Mouse (Mus musculus): ENCODE measurements around the gene Tfpt. TPM values are rescaled to one million over a fixed set of nuclear protein-coding genes. Genes with fewer than 3 reads are reported as not detected.
A peak's percentile ranks its signal among the peaks of the same experiment; 100 is the strongest.

The Tfpt gene
- polyA plus RNA-seq, 1 experiment from 2014 or later: 24.6 TPM

GRCm38 (mm10) chr7:3646641-3647040 is 16.9 kb upstream of the Tfpt start:
- WGBS: 56% methylated on average over 4 of the region's 4 CpGs
- Histone ChIP-seq H3K4me1 (peaks cover 32% of the 10 kb centered on the region), H3K36me3 (peaks cover 25% of the 10 kb centered on the region), H3K27me3 (no peaks in the 10 kb centered on the region), H3K27ac (no peak overlapping the region), H3K4me2 (peak overlapping the region; percentile 58), H3K4me3 (peak overlapping the region; percentile 94), H3K9me3 (no peaks in the 10 kb centered on the region), H3K9ac (peak overlapping the region; percentile 100)
- ATAC-seq (ENCODE audit: insufficient number of reproducible peaks, low FRiP score, low TSS enrichment, low read depth): no peak

DNA sequence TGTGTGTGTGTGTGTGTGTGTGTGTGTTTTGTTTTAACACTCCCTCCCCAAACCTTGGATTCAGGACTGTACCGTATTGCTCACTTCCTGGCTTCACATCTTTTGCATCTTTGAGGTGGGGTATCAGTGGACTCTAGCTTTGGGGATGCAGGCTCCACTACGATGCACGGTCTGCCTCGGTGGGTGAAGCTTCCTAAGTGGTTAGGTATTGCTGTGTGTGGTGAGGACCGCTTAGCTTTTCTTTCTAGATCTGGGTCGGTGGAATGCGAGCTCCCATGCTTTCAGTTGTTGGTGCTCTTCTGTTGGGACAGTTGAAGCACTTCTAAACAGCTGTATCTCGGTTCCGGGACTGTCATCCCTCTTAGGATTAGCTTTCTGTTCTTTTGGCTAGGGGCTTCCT is 16.5 kb upstream of the Tfpt start:
- Histone ChIP-seq H3K4me1 (peaks cover 32% of the 10 kb centered on the region), H3K36me3 (peaks cover 25% of the 10 kb centered on the region), H3K9me3 (no peaks in the 10 kb centered on the region), H3K27me3 (no peaks in the 10 kb centered on the region), H3K4me2 (peak overlapping the region; percentile 58), H3K27ac (peak overlapping the region; percentile 99), H3K9ac (peak overlapping the region; percentile 100), H3K4me3 (peak overlapping the region; percentile 94)
- 13% methylated on average over 9 of the region's 9 CpGs for WGBS
- no peak for ATAC-seq (ENCODE audit: insufficient number of reproducible peaks, low FRiP score, low TSS enrichment, low read depth)

GRCm38 (mm10) chr7:3645488-3646025 is 15.8 kb upstream of the Tfpt start:
- H3K9me3 ChIP-seq: no peaks in the 10 kb centered on the region
- peaks cover 25% of the 10 kb centered on the region for H3K36me3 ChIP-seq
- peaks cover 32% of the 10 kb centered on the region for H3K4me1 ChIP-seq
- peak overlapping the region; percentile 58 for H3K4me2 ChIP-seq
- WGBS: 0% methylated on average over 56 of the region's 58 CpGs
- ATAC-seq (ENCODE audit: insufficient number of reproducible peaks, low FRiP score, low TSS enrichment, low read depth): no peak
- H3K27ac ChIP-seq: peak overlapping the region; percentile 99
- H3K4me3 ChIP-seq: peak overlapping the region; percentile 94
- H3K9ac ChIP-seq: peak overlapping the region; percentile 100
- no peaks in the 10 kb centered on the region for H3K27me3 ChIP-seq

DNA sequence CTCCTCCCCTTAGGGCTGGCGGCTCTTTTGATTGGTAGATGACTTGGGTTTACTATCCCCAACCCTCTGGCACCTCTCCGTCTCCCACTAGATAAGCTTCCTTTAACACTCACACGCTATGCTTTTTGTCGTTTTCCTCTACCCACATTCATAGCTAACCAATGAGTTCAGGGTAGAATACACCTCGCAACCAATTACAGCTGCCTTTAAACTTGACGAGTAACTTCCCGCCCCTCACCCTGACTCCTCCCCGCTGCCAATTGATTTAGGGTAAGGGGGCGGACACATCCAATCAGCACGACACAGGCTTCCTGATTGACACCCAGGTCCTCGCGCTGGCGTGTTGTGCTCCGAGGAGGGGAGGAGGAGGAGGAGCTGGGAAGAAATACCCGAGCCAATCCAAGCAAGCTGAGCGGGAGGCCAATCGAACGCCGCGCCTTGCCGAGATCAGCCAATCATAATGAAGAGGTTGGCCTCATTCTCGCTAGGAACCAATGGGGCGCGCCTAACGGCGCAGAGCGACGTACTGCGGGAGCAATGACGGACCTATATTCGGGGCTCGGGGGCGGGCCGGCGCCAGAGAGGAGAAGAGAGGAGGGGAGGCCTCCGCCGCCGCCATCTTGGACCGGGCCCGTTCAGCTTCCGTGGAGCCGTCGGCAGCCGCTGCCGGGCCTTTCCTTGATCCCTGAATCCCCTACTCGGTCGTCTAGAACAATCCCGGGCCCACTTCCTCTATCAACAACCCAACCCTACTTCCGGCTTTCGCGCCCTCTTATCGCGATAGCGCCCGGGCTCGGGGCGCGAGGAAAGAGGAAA is 15.2 kb upstream of the Tfpt start, which contains the start of gene Cnot3:
Cnot3 (plus strand) TSS at position 597 of the 816 bp plus-strand sequence.
- H3K27me3 ChIP-seq: no peaks in the 10 kb centered on the region
- H3K27ac ChIP-seq: peak within 1 kb of the TSS; percentile 99
- peaks cover 25% of the 10 kb centered on the region for H3K36me3 ChIP-seq
- peak within 1 kb of the TSS; percentile 58 for H3K4me2 ChIP-seq
- peak within 1 kb of the TSS; percentile 100 for H3K9ac ChIP-seq
- WGBS: 1% methylated on average over 57 of the region's 58 CpGs
- H3K4me3 ChIP-seq: peak within 1 kb of the TSS; percentile 94
- peak; percentile 99 for ATAC-seq (ENCODE audit: insufficient number of reproducible peaks, low FRiP score, low TSS enrichment, low read depth)
- H3K4me1 ChIP-seq: peaks cover 32% of the 10 kb centered on the region
- no peaks in the 10 kb centered on the region for H3K9me3 ChIP-seq

DNA sequence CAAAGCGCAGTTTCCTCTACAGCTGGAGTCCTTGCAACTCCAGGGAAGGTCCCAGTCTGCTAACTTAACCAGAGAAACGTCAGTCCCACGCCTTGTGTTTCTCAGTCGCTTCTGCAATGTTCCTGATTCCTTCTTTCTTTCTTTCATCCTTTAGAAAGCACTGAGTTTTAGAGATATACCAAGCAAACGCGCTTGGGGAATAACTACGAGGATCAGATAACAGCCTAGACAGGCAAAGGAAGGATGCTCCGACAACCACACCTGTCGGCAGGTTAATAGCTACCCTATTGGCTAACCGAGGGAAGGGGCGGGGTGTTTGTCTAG is 14.6 kb upstream of the Tfpt start:
- ATAC-seq (ENCODE audit: insufficient number of reproducible peaks, low FRiP score, low TSS enrichment, low read depth): no peak
- Histone ChIP-seq H3K4me3 (peak overlapping the region; percentile 94), H3K27ac (peak overlapping the region; percentile 82), H3K9ac (no peak overlapping the region), H3K36me3 (peaks cover 26% of the 10 kb centered on the region), H3K27me3 (no peaks in the 10 kb centered on the region), H3K9me3 (no peaks in the 10 kb centered on the region), H3K4me2 (peak overlapping the region; percentile 58), H3K4me1 (peaks cover 32% of the 10 kb centered on the region)
- 1% methylated on average over 11 of the region's 11 CpGs for WGBS

GRCm38 (mm10) chr7:3643843-3644242 is 14.1 kb upstream of the Tfpt start:
- H3K4me1 ChIP-seq: peaks cover 32% of the 10 kb centered on the region
- peak overlapping the region; percentile 58 for H3K4me2 ChIP-seq
- H3K9me3 ChIP-seq: no peaks in the 10 kb centered on the region
- no peak overlapping the region for H3K27ac ChIP-seq
- no peak for ATAC-seq (ENCODE audit: insufficient number of reproducible peaks, low FRiP score, low TSS enrichment, low read depth)
- H3K27me3 ChIP-seq: no peaks in the 10 kb centered on the region
- peaks cover 30% of the 10 kb centered on the region for H3K36me3 ChIP-seq
- H3K9ac ChIP-seq: no peak overlapping the region
- H3K4me3 ChIP-seq: peak overlapping the region; percentile 94
- WGBS: 19% methylated on average over 9 of the region's 9 CpGs

DNA sequence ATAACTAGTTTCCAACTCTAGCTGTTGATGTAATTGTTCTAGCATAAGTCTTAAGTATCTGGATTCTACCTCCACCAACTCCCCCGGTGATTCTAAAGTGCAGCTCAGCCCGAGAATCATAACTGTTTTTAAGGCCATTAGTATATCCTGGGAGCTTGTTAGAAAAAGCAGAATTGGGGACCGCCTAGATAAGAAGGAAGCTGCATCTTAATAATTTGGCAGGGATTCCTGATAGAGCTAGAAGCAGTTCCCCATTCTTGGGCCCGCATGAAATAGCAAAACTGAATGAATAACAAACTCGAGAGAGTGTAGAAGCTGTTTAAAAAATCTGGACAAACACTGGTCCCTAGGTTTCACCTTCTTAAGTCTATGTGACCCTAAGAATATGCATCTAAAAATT is 13.7 kb upstream of the Tfpt start:
- no peak for ATAC-seq (ENCODE audit: insufficient number of reproducible peaks, low FRiP score, low TSS enrichment, low read depth)
- H3K4me2 ChIP-seq: no peak overlapping the region
- no peak overlapping the region for H3K27ac ChIP-seq
- H3K36me3 ChIP-seq: peaks cover 35% of the 10 kb centered on the region
- no peaks in the 10 kb centered on the region for H3K27me3 ChIP-seq
- H3K4me3 ChIP-seq: no peak overlapping the region
- no peak overlapping the region for H3K9ac ChIP-seq
- whole genome bisulfite sequencing: 65% methylated on average over 5 of the region's 5 CpGs
- H3K4me1 ChIP-seq: peaks cover 30% of the 10 kb centered on the region
- no peaks in the 10 kb centered on the region for H3K9me3 ChIP-seq

GRCm38 (mm10) chr7:3630478-3630815 is 718 bp upstream of the Tfpt start:
- ATAC-seq (ENCODE audit: insufficient number of reproducible peaks, low FRiP score, low TSS enrichment, low read depth): no peak
- Histone ChIP-seq H3K4me3 (peak overlapping the region; percentile 66), H3K4me1 (peaks cover 24% of the 10 kb centered on the region), H3K27ac (no peak overlapping the region), H3K9me3 (no peaks in the 10 kb centered on the region), H3K4me2 (peak overlapping the region; percentile 93), H3K27me3 (no peaks in the 10 kb centered on the region), H3K36me3 (peaks cover 43% of the 10 kb centered on the region), H3K9ac (peak overlapping the region; percentile 70)
- 50% methylated on average over 3 of the region's 3 CpGs for WGBS

GRCm38 (mm10) chr7:3629030-3629429 is 699 bp downstream of the Tfpt start:
- WGBS: 27% methylated on average over 4 of the region's 4 CpGs
- H3K4me3 ChIP-seq: peak overlapping the region; percentile 66
- no peak for ATAC-seq (ENCODE audit: insufficient number of reproducible peaks, low FRiP score, low TSS enrichment, low read depth)

GRCm38 (mm10) chr7:3617242-3617995 is 12.3 kb downstream of the Tfpt start, which contains the start of gene Ndufa3:
Gene Ndufa3 (plus strand): TSS chr7:3617373.
- Histone ChIP-seq H3K36me3 (peaks cover 26% of the 10 kb centered on the region), H3K9ac (peak within 1 kb of the TSS; percentile 85), H3K27ac (peak within 1 kb of the TSS; percentile 71), H3K27me3 (no peaks in the 10 kb centered on the region), H3K4me2 (peak within 1 kb of the TSS; percentile 82), H3K4me1 (peaks cover 13% of the 10 kb centered on the region; the same call in 1 of the 2 replicates), H3K4me3 (peak within 1 kb of the TSS; percentile 72), H3K9me3 (no peaks in the 10 kb centered on the region)
- peak; percentile 90 for ATAC-seq (ENCODE audit: insufficient number of reproducible peaks, low FRiP score, low TSS enrichment, low read depth)
- under 1% methylated on average over 32 of the region's 32 CpGs for WGBS

More at GRCm38 (mm10) chr7:3629030-3629429, 699 bp downstream of the Tfpt start:
- Histone ChIP-seq H3K9ac (peak overlapping the region; percentile 70), H3K27me3 (no peaks in the 10 kb centered on the region), H3K27ac (peak overlapping the region; percentile 89), H3K9me3 (no peaks in the 10 kb centered on the region), H3K36me3 (peaks cover 44% of the 10 kb centered on the region), H3K4me2 (peak overlapping the region; percentile 93), H3K4me1 (peaks cover 24% of the 10 kb centered on the region)

GRCm38 (mm10) chr7:3616389-3617241 is 13.1 kb downstream of the Tfpt start:
- Histone ChIP-seq H3K9me3 (no peaks in the 10 kb centered on the region), H3K4me3 (peak overlapping the region; percentile 72), H3K4me1 (peaks cover 13% of the 10 kb centered on the region; the same call in 1 of the 2 replicates), H3K4me2 (no peak overlapping the region), H3K27me3 (no peaks in the 10 kb centered on the region), H3K36me3 (peaks cover 18% of the 10 kb centered on the region), H3K27ac (no peak overlapping the region), H3K9ac (no peak overlapping the region)
- WGBS: 41% methylated on average over 6 of the region's 6 CpGs
- no peak for ATAC-seq (ENCODE audit: insufficient number of reproducible peaks, low FRiP score, low TSS enrichment, low read depth)
